Mouse (Mus musculus) right cerebral cortex, postnatal 4 days (tissue): ENCODE data around the gene Ctbp1.

Source experiments
- DNase-seq: peaks from one replicate; pipeline ENCODE4 v3.0.0-alpha.2; 2022

Gene Ctbp1

GRCm38 (mm10) chr5:33274953-33275454 lies at the start of gene Ctbp1:
Gene Ctbp1, minus strand, starts transcription at chr5:33274994.
- peak; percentile 93 for DNase-seq

DNA sequence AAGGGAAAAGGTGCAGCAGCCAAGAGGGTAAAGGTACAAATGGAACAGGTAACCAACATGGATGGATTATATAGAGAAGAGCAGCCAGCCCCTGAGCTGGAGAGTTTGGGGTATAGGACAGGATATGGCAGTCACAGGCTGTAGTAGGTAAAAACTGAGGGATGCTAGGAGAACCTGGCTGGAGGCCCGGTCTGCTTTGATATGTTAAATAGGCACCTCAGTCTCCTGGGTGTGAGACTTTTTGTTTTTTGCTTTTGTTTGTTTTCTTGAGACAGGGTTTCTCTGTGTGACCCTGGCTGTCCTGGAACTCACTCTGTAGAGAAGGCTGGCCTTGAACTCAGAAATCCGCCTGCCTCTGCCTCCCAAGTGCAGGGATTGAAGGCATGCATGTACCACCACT lies 49.7 kb upstream of the Ctbp1 start:
- no peak for DNase-seq

GRCm38 (mm10) chr5:33312192-33312591 lies 37.4 kb upstream of the Ctbp1 start:
- no peak for DNase-seq

- no peak for DNase-seq
These were observed 36.1 kb upstream of the Ctbp1 start for GRCm38 (mm10) chr5:33310704-33311462.

GRCm38 (mm10) chr5:33301801-33302200 lies 27.0 kb upstream of the Ctbp1 start:
- DNase-seq: no peak

- DNase-seq: no peak
These were observed 22.4 kb upstream of the Ctbp1 start for GRCm38 (mm10) chr5:33297164-33297563.

GRCm38 (mm10) chr5:33293796-33294430 lies 19.1 kb upstream of the Ctbp1 start:
- DNase-seq: no peak

GRCm38 (mm10) chr5:33283951-33284350 lies 9.2 kb upstream of the Ctbp1 start:
- DNase-seq: no peak

DNA sequence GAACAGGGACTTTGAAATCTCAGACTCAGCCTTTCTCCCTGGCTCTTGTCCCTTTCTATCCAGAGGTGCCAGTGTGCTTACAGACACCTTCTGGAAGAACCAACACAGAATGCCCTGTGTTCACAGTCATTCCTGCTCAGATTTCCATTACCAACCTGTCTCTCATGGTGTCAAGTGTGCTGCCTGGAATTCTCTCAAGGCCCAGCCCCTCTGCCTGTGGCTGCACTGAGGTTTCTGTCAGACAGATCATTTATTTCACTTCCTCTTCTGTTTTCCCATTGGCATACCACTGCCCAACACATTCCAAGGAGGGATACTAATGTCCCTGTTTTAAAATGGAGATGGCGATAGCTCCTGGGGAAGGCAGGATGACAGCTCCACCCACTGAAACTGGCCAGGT lies 6.6 kb upstream of the Ctbp1 start:
- no peak for DNase-seq

DNA sequence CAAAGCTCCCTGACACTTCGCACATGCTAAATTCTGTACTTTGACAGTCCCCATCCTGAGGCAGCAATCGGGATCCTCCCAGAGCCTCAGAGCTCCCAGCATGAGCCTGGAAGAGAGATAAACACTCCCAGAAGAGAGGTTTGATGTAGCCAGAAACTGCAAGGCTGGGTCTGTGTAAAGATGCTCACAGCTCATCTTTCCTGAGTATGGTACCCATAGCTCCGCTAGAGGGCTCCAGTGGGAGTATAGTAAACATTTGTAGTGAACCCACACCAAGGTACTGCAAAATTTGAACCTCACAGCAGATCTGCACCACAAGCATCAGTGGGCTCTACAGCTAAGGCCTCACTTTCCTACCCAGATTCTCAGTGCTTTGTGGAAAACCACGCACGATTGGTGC lies 4.2 kb upstream of the Ctbp1 start:
- peak; percentile 15 for DNase-seq

- no peak for DNase-seq
These were observed 2.5 kb upstream of the Ctbp1 start for GRCm38 (mm10) chr5:33277286-33277685.

DNA sequence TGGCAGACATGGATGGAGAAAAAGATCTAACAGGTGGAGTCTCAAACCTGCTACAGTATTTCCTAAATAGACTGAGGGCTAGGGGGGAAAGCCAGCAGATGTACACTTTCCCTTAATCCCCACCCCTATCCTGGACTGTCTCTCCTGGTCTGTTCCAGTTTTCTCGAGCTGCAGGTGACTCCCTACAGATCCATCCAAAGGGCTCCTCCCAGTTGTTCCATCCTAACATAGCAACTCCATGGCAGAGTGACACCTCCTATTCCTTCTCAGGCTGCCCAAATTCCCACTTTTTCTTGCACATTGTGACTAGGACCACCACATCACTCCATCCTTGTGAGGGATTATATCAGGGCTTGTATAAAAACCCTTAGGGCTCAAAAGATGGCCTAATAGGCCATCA lies 960 bp upstream of the Ctbp1 start:
- no peak for DNase-seq

GRCm38 (mm10) chr5:33274085-33274952 lies 475 bp downstream of the Ctbp1 start:
- DNase-seq: peak; percentile 97

- DNase-seq: no peak
These were observed 1.1 kb downstream of the Ctbp1 start for GRCm38 (mm10) chr5:33273777-33274084.

DNA sequence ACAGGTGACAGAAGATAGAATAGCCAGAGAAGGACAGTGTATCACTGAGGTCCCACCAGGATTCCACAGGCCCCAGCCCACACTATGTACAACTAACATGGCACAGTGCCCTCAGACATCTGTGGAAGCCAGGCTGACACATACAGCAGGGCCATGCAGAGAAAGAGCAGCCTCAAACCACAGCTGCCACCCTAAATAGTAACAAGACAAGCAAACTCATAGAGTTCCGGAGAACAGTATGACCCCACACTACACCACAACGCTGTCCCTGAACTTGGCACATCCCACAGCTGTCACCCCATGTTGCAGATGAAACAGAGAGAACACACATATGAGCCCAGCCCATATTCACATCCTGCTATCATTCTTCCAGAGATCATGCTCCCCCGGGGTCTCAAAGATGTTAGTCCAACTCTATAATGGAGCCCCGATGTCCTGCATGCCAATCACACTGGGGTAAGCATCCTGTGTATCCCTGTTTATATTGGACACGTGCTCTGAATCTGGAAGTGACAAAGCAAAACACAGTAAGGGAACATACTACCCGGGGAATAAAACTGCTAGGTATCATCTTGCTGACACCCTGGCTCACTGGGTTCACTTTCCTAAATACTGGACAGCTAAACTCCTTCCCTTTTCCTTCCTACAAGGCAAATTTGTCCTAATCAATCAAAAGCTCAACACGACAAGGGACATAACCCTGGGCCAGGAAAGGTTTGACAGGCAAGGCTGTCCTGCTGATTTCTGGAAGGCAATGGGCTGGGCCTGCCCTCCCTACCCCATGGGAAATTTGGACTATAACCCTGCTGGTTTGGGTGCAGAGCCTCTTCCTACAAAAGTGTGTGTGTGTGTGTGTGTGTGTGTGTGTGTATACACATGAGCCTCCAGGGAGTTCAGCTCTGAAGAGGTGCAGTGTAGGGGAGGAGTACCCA lies 1.7 kb downstream of the Ctbp1 start:
- no peak for DNase-seq

- DNase-seq: no peak
These were observed 2.6 kb downstream of the Ctbp1 start for GRCm38 (mm10) chr5:33272146-33272545.

DNA sequence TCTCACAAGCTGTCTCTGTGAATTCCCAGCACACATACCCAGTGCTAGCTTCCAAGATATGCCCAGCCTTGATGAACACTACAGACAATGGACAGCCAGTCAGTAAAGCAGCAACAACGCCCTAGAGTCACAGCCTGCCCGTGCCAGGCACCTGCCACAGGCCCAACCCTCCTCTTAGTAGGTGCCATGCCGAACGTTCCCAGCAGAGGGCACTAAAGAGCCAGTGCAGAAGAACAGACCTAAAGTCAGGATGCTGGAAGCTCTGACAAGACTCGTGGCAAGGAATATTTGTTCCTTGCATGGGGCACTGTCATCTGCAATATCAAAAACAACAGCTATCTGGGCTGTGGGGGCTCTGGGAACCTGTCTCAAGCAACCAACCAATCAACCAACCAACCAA lies 4.2 kb downstream of the Ctbp1 start:
- peak; percentile 86 for DNase-seq

GRCm38 (mm10) chr5:33254416-33254815 lies 20.4 kb downstream of the Ctbp1 start:
- no peak for DNase-seq

DNA sequence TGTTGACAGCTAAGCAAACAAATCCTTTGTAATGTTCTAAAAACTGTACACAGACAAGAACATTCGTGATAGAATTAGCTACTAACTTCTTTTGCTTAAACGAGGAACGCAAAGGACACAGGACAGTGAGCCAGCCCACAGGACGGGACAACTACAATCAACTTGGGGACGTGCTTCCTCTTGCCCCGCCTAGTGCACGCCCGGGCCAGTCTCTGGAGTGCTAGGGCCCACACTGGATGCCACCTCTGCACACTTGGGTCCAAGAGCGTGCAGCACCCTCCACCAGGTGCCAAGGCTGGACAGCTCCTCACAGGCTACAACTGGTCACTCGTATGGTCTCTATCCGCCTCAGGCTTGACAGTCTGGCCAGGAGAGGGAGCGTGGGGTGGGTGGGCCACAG lies 26.6 kb downstream of the Ctbp1 start:
- no peak for DNase-seq

DNA sequence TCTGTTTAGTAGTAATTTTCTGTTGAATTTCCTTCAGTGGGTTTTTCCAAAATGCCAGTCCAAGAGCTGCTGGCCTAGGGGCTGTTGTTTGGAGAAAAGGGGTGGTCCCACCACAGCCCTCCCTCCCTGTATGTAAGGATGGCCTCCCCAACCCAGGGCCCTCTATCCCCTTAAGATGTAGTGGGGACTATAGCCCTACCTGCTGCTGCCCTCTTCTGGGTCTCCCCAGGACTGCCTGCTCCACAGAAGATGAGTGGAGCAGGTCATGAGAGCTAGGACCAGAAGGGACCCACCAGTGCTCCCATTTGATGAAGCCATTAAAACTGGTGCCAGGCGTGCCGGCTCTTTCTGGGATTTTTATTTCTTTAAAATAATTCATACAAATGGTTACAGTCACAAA lies 27.4 kb downstream of the Ctbp1 start:
- no peak for DNase-seq

- peak; percentile 26 for DNase-seq
These were observed 29.1 kb downstream of the Ctbp1 start for GRCm38 (mm10) chr5:33245701-33246100.

DNA sequence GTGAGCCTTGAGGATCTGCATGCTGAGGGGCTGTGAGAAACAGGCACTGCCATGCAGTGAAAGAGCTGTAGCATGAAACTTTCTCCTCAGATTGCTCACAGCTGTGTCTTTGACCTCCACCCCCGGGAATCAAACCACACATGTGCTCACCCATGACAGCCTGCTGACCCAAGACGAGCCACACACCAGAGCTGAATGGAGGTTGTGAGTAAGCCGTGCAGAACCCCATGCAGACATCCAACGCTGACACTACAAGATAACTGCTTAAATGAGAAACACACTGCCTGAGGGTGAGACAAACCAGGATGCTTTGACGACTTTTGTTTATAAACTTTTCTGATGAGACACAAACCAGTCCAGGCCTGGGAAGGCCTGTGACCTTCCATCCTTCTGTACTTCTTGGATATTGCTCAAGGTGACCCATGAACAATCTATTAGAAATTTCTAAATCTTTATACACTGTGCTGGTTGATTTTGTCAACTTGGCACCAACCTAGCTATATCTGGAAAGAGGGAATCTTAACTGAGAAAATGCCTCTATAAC lies 30.3 kb downstream of the Ctbp1 start:
- DNase-seq: no peak
